Mouse (Mus musculus): Measurements from ENCODE around the gene Pdcd1lg2. TPM values are rescaled to one million over a fixed set of nuclear protein-coding genes. Genes with fewer than 3 reads are reported as not detected.

The Pdcd1lg2 gene
- total RNA-seq, 1 experiment = not detected

GRCm38 (mm10) chr19:29416393-29416902, 5.7 kb downstream of the Pdcd1lg2 start:
- Histone ChIP-seq H3K4me3 (ENCODE audit: insufficient read depth in 1 of 2, low read depth in 1 of 2, low read length in 2 of 2, poor library complexity in 1 of 2, severe bottlenecking in 1 of 2) (no peak overlapping the region), H3K9ac (ENCODE audit: insufficient read depth, low read depth, low read length, poor library complexity, severe bottlenecking) (no peak overlapping the region), H3K36me3 (ENCODE audit: control insufficient read depth, insufficient read depth, low read length, poor library complexity, severe bottlenecking) (no peaks in the 10 kb centered on the region), H3K4me1 (ENCODE audit: control insufficient read depth in 2 of 2, insufficient read depth in 2 of 2, low read length in 2 of 2, poor library complexity in 1 of 2) (no peaks in the 10 kb centered on the region), H3K9me3 (ENCODE audit: control insufficient read depth, insufficient read depth, low read depth, low read length) (no peaks in the 10 kb centered on the region), H3K27ac (ENCODE audit: insufficient read depth, low read depth, low read length, poor library complexity, severe bottlenecking) (no peak overlapping the region)
- in situ Hi-C loops (cut with MboI; ENCODE audit: low sequenced_read_pairs in 2 of 2, unreplicated experiment in 2 of 2) = no loop called here
- TF ChIP-seq ZC3H11A (IDR thresholded peaks at IDR 0.05; ENCODE audit: borderline replicate concordance, low read depth, low read length) = no peak
- no peak for TF ChIP-seq MAFK (IDR thresholded peaks at IDR 0.05; ENCODE audit: insufficient read depth, low read depth, low read length)
- no peak for TF ChIP-seq CHD2 (IDR thresholded peaks at IDR 0.05; ENCODE audit: low read depth, low read length)
- no peak for TF ChIP-seq HCFC1 (IDR thresholded peaks at IDR 0.05; ENCODE audit: borderline replicate concordance, insufficient read depth, low read length)
- no peak for TF ChIP-seq ZNF384 (IDR thresholded peaks at IDR 0.05; ENCODE audit: low read depth, low read length)
- DNase-seq (ENCODE audit: low read depth, low spot score) = no peak

- Histone ChIP-seq H3K4me1 (ENCODE audit: control insufficient read depth in 2 of 2, insufficient read depth in 2 of 2, low read length in 2 of 2, poor library complexity in 1 of 2) (no peaks in the 10 kb centered on the region), H3K27ac (ENCODE audit: insufficient read depth, low read depth, low read length, poor library complexity, severe bottlenecking) (no peak overlapping the region), H3K36me3 (ENCODE audit: control insufficient read depth, insufficient read depth, low read length, poor library complexity, severe bottlenecking) (no peaks in the 10 kb centered on the region), H3K4me3 (ENCODE audit: insufficient read depth in 1 of 2, low read depth in 1 of 2, low read length in 2 of 2, poor library complexity in 1 of 2, severe bottlenecking in 1 of 2) (no peak overlapping the region), H3K9ac (ENCODE audit: insufficient read depth, low read depth, low read length, poor library complexity, severe bottlenecking) (no peak overlapping the region), H3K9me3 (ENCODE audit: control insufficient read depth, insufficient read depth, low read depth, low read length) (no peaks in the 10 kb centered on the region)
- in situ Hi-C loops (cut with MboI; ENCODE audit: low sequenced_read_pairs in 2 of 2, unreplicated experiment in 2 of 2) = no loop called here
- DNase-seq (ENCODE audit: low read depth, low spot score) = no peak
- TF ChIP-seq ZNF384 (IDR thresholded peaks at IDR 0.05; ENCODE audit: low read depth, low read length) (no peak), HCFC1 (IDR thresholded peaks at IDR 0.05; ENCODE audit: borderline replicate concordance, insufficient read depth, low read length) (no peak), MAFK (IDR thresholded peaks at IDR 0.05; ENCODE audit: insufficient read depth, low read depth, low read length) (no peak), ZC3H11A (IDR thresholded peaks at IDR 0.05; ENCODE audit: borderline replicate concordance, low read depth, low read length) (no peak), CHD2 (IDR thresholded peaks at IDR 0.05; ENCODE audit: low read depth, low read length) (no peak)
These were observed 6.5 kb downstream of the Pdcd1lg2 start for GRCm38 (mm10) chr19:29417188-29417587.

GRCm38 (mm10) chr19:29417894-29418293, 7.2 kb downstream of the Pdcd1lg2 start:
- Histone ChIP-seq H3K9ac (ENCODE audit: insufficient read depth, low read depth, low read length, poor library complexity, severe bottlenecking) (no peak overlapping the region), H3K4me3 (ENCODE audit: insufficient read depth in 1 of 2, low read depth in 1 of 2, low read length in 2 of 2, poor library complexity in 1 of 2, severe bottlenecking in 1 of 2) (no peak overlapping the region), H3K4me1 (ENCODE audit: control insufficient read depth in 2 of 2, insufficient read depth in 2 of 2, low read length in 2 of 2, poor library complexity in 1 of 2) (no peaks in the 10 kb centered on the region), H3K9me3 (ENCODE audit: control insufficient read depth, insufficient read depth, low read depth, low read length) (no peaks in the 10 kb centered on the region), H3K36me3 (ENCODE audit: control insufficient read depth, insufficient read depth, low read length, poor library complexity, severe bottlenecking) (no peaks in the 10 kb centered on the region), H3K27ac (ENCODE audit: insufficient read depth, low read depth, low read length, poor library complexity, severe bottlenecking) (no peak overlapping the region)
- no peak for DNase-seq (ENCODE audit: low read depth, low spot score)
- in situ Hi-C loops (cut with MboI; ENCODE audit: low sequenced_read_pairs in 2 of 2, unreplicated experiment in 2 of 2) = no loop called here
- TF ChIP-seq ZC3H11A (IDR thresholded peaks at IDR 0.05; ENCODE audit: borderline replicate concordance, low read depth, low read length) (no peak), CHD2 (IDR thresholded peaks at IDR 0.05; ENCODE audit: low read depth, low read length) (no peak), MAFK (IDR thresholded peaks at IDR 0.05; ENCODE audit: insufficient read depth, low read depth, low read length) (no peak), HCFC1 (IDR thresholded peaks at IDR 0.05; ENCODE audit: borderline replicate concordance, insufficient read depth, low read length) (no peak), ZNF384 (IDR thresholded peaks at IDR 0.05; ENCODE audit: low read depth, low read length) (no peak)

GRCm38 (mm10) chr19:29418661-29419115, 8.0 kb downstream of the Pdcd1lg2 start:
- Histone ChIP-seq H3K9ac (ENCODE audit: insufficient read depth, low read depth, low read length, poor library complexity, severe bottlenecking) (no peak overlapping the region), H3K27ac (ENCODE audit: insufficient read depth, low read depth, low read length, poor library complexity, severe bottlenecking) (no peak overlapping the region), H3K36me3 (ENCODE audit: control insufficient read depth, insufficient read depth, low read length, poor library complexity, severe bottlenecking) (no peaks in the 10 kb centered on the region), H3K9me3 (ENCODE audit: control insufficient read depth, insufficient read depth, low read depth, low read length) (no peaks in the 10 kb centered on the region), H3K4me1 (ENCODE audit: control insufficient read depth in 2 of 2, insufficient read depth in 2 of 2, low read length in 2 of 2, poor library complexity in 1 of 2) (no peaks in the 10 kb centered on the region), H3K4me3 (ENCODE audit: insufficient read depth in 1 of 2, low read depth in 1 of 2, low read length in 2 of 2, poor library complexity in 1 of 2, severe bottlenecking in 1 of 2) (no peak overlapping the region)
- in situ Hi-C loops (cut with MboI; ENCODE audit: low sequenced_read_pairs in 2 of 2, unreplicated experiment in 2 of 2) = no loop called here
- TF ChIP-seq ZC3H11A (IDR thresholded peaks at IDR 0.05; ENCODE audit: borderline replicate concordance, low read depth, low read length) (no peak), ZNF384 (IDR thresholded peaks at IDR 0.05; ENCODE audit: low read depth, low read length) (no peak), MAFK (IDR thresholded peaks at IDR 0.05; ENCODE audit: insufficient read depth, low read depth, low read length) (no peak), CHD2 (IDR thresholded peaks at IDR 0.05; ENCODE audit: low read depth, low read length) (no peak), HCFC1 (IDR thresholded peaks at IDR 0.05; ENCODE audit: borderline replicate concordance, insufficient read depth, low read length) (no peak)
- no peak for DNase-seq (ENCODE audit: low read depth, low spot score)

Measured in ES-E14 (cell line).